Mouse (Mus musculus) neutrophil, adult 5-6 weeks (primary cell): Measurements from ENCODE around the gene Gm49486. TPM values are rescaled to one million over a fixed set of nuclear protein-coding genes. Genes with fewer than 3 reads are reported as not detected.
"Not testable (repeated sequence)": the region's sequence is repeated elsewhere in the genome, so short reads cannot be mapped to it uniquely, and the experiment has no call there.

Experiments
- ATAC-seq: fragments of 151-379, 151-347 bp; 2 replicates; pipeline ENCODE4 v1.8.0; 2017; ENCODE audit warnings: mild to moderate bottlenecking, moderate TSS enrichment; ENCODE audit not compliant: insufficient number of reproducible peaks, poor library complexity, low FRiP score, severe bottlenecking; ENCODE audit errors: extremely low read depth
- total RNA-seq: library from RNA; stranded (forward); fragments of 200-1000 nt; gene quantifications from 2 replicates; pipeline ENCODE4 v1.2.3, GENCODE M21; 2017

Gm49486 gene
- total RNA-seq, 1 experiment from 2014 or later: 1.0 TPM

DNA sequence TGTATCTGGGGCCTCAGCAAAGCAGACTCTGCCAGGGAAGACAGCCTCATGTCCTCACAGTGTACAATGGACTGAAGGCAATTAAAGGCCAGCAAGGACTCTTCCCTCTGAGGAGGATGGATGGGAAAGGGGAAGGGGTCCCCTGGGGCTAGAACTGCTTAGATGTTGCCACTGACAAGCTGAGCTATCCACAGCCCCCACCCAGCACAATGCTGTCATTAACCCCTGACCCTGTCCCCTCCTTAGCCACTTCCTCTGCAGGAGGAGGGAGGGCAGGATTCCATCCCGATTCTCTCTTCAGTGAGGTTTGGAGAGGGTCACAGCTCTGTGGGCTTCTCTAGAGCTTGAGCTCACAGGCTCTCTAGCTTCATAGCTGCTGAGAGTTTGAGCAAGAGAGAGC lies 9.6 kb upstream of the Gm49486 start:
- ATAC-seq: no peak

- no peak for ATAC-seq
Observed at GRCm38 (mm10) chr15:79223641-79224040, 5.5 kb upstream of the Gm49486 start.

GRCm38 (mm10) chr15:79224685-79225084 lies 4.5 kb upstream of the Gm49486 start:
- peak; percentile 72 for ATAC-seq

DNA sequence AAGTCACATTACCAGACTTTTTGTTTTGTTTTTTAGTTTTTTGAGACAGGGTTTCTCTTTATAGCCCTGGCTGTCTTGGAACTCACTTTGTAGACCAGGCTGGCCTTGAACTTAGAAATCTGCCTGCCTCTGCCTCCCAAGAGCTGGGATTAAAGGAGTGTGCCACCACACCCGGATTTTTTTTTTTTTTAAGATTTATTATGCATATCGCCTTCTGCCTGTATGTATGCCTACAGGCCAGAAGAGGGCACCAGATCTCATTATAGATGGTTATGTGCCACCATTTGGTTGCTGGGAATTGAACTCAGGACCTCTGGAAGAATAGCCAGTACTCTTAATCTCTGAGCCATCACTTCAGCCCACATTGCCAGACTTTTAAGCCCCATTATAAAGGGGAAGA lies 3.4 kb upstream of the Gm49486 start:
- not testable (repeated sequence) for ATAC-seq

- ATAC-seq: no peak
Observed at GRCm38 (mm10) chr15:79235268-79235667, 6.1 kb downstream of the Gm49486 start.

DNA sequence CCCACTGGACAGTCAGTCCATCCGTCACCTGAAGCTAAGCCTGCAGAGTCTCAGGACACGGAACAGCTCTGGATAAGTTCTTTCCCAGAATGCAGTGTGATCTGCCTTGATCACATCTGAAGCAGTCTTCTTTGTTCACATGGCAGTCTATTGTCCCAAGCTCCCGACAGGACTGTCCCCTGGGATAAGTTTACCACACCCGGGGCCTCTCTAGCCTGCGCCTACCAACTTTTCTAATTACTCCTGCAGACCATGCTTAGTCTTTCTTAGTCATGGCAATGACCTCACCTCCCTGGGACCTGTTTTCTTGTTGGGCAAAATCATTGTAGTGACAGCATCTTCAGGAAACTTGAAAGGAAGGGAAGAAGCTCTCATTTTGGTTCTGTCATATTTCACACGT lies 8.8 kb downstream of the Gm49486 start:
- no peak for ATAC-seq

- ATAC-seq: no peak
Observed at GRCm38 (mm10) chr15:79242574-79243233, 13.5 kb downstream of the Gm49486 start.

DNA sequence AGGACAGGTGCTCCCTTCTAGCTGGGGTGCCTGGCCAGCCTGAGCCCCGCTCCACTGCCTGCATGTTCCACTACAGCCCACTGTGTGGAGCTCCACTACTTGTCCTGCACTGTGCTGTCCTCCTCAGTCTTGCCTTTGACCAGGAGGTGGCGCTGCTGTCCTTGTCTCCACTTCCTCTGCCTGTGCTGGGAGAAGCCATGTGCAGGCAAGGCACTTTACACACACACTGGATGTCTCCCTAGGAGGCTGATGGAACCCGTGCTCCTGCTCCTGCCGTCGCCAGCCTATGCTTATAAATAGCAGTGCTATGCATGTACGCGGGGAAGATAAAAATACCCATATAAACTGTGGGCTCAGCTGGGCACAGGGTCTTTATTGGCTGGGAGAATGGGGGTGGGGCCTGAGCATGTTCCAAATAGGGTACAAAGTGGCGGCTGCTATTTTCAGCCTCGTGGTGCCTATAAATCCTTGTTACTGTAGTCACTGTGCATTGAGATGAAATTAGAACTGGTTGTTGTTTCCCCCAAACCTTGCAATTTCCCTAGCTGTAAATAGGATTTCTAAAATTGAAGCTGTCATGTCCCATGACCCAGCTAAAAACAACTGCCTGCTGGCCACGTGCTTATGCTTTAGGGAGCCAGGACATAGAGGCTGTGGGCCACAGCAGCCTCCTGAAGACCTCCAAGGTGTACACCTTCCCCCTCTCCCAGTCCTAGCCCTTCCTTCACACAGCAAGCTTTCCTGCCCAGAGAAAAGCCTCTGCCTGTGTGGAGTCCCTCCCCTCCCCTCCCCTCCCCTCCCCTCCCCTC lies 14.2 kb downstream of the Gm49486 start:
- peak; percentile 94 for ATAC-seq

DNA sequence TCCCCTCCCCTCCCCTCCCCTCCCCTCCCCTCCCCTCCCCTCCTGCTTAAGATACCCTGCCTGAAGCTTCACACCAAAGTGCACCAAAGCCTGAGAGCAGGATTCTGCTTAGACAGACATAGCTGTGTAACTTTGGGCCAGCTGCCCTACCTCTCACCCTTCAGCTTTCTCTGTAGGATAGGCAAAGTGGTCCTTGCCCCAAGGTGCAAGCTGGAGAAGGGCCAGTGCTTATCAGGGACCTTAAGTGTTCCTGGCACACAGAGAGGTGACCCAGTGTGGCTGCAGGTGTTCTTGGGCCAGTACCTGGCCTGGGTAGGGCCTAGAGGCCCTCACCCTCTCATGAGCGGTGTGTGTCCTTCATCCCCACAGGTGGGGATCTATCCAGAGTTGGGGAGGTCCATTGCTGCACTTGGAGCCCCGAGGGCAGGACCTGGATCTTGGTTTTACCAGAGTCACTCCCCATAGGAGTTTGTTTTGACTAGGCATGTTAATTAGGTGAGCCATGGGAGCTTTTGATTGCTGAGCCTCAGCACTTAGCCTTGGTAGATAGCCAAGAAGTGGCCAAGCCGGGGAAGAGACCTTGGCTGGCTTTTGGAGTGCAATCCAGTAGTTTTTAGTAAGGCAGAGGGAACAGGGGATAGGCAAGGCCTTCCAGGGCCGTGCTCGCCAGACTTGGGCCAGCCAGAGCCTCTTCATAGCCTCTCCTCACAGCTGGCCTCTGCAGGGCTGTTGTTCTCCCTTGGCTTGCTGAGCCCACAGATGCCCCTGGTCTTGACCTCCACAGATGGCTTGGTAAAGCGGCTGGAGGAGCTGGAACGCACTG lies 15.1 kb downstream of the Gm49486 start:
- ATAC-seq: no peak

GRCm38 (mm10) chr15:79245321-79245720 lies 16.1 kb downstream of the Gm49486 start:
- no peak for ATAC-seq

- no peak for ATAC-seq
Observed at GRCm38 (mm10) chr15:79250236-79250635, 21.0 kb downstream of the Gm49486 start.

GRCm38 (mm10) chr15:79251168-79251567 lies 22.0 kb downstream of the Gm49486 start:
- ATAC-seq: no peak

- no peak for ATAC-seq
Observed at GRCm38 (mm10) chr15:79251781-79252491, 22.7 kb downstream of the Gm49486 start.

- ATAC-seq: no peak
Observed at GRCm38 (mm10) chr15:79252580-79252979, 23.4 kb downstream of the Gm49486 start.

DNA sequence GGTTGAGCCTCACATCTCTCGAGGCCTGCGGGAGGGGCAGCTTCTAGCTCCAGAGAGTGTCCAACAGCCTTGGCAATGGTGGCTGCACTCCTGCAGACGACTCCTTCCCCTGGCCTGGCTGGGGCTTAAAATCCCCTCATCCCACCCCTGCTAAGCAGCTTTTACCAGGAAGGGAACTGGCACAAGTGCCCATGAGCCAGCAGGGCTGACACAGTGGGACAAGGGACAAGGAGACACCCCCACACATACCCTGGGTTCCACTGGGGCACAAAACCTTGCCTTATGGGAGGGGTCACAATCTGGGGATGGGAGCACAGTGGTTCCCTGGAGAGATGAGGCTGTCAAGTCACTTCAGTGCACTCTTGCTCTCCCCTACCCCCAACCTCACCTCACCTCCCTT lies 25.5 kb downstream of the Gm49486 start, which contains the start of gene Slc16a8:
Gene Slc16a8, minus strand, starts transcription at position 101 of the 400 bp plus-strand sequence.
- no peak for ATAC-seq

DNA sequence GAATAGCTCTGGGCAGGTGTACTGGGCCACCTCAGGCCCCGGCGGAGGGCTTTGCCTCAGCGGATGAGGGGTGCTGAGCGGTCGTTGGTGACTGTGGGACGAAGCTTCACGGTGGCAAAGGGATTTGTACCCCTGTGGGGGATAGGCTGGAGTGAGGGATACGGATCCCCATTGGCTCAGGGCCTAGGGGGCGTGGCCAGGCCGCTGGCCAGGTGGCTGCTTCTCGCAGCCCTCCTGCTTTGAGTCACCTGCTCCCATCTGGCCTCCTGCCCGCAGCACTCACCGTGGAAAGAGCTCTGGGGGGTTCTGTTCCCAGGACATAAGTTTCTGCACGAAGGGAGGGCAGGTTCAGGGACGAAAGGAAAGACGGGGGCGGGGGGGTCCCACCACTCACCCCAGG lies 29.3 kb downstream of the Gm49486 start:
- ATAC-seq: no peak

GRCm38 (mm10) chr15:79261095-79261725 lies 32.0 kb downstream of the Gm49486 start:
- no peak for ATAC-seq

DNA sequence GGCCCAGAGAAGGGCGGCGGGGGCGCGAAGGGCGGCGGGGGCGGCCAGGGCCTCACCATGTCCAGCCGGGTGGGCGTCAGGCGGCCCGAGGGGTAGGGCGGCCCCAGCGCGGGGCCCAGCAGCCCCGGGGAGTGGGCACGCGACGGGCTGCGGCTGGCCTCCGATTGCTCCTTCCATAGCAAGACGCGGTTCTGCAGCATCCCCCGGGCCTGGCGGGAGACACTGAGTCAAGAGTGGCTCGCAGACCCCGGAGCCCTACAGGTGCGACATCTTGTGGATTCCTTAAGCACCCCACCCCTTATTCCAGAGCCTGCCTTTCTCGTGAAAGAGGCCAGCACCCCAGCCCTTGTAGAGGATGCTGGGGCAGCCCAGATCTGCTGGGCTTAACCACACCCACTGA lies 32.6 kb downstream of the Gm49486 start:
- ATAC-seq: no peak
